Mouse (Mus musculus) testis, adult 2 months (tissue): ENCODE results near the gene Tuba8.

Experiments
- CTCF ChIP-seq: fragments of 200-500 bp; IDR thresholded peaks from 2 replicates; pipeline ENCODE4 v1.5.1; 2012; ENCODE audit warnings: low read depth, mild to moderate bottlenecking, inconsistent platforms, low read length, moderate library complexity; ENCODE audit not compliant: control insufficient read depth, insufficient read depth, insufficient replicate concordance
- POLR2A ChIP-seq: fragments of 200-500 bp; IDR thresholded peaks from 2 replicates; pipeline ENCODE4 v1.6.1; 2012; ENCODE audit warnings: low read depth, mild to moderate bottlenecking, inconsistent platforms, low read length, moderate library complexity; ENCODE audit not compliant: control insufficient read depth

DNA sequence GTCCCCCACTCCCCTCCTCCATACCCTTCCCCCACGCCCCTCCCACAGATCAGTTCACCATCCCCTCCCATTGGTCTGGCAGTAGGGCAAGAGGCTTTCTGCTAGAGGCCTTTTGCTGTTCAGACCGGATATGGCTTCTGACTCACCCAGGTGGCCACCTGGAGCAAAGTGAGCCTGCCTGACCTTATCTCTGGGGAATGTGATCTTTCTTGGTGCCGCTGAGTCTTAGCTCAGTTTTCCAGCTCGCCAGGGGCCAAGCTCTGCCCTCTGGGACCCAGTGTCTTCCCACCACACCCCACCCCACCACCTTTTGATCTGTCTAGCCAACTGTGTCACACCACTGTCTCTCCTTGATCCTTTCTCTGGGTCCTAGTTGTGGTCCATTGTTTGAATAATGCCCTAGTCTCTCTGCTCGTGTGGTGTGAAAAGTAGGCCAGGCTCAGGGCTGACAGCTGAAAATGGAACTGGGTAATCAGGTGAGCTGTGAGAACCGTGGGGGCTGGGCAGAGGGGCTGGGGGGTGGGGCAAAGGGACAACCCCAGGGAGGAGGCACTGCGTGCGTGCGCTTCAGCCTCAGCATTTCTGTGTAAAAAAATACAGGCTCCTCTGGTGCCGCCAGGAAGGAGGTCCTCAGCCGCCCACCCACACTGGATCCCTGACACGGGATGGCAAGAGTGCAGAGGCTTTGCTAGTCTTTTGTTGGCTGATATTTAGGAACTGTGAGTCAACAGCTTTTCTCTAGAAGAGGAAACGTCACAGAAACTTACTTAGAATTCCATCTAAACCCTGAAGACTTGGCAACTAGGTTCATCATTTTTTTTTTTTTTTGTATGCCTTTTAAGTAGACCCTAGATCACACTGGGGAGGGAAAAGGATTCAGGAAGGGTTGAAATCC is 16.2 kb upstream of the Tuba8 start:
- no peak for TF ChIP-seq POLR2A
- no peak for TF ChIP-seq CTCF
